Mouse (Mus musculus) hindbrain, embryonic 11.5 days (tissue): Measurements from ENCODE around the gene Pde4d. TPM values are rescaled to one million over a fixed set of nuclear protein-coding genes. Genes with fewer than 3 reads are reported as not detected.

Source experiments
- ATAC-seq: fragments of 200-750 bp; cut with Nextera tagmentation; 2 replicates; pipeline ENCODE4 v1.8.0; 2017; ENCODE audit warnings: mild to moderate bottlenecking, moderate TSS enrichment, moderate library complexity; ENCODE audit not compliant: low FRiP score
- DNase-seq: peaks from one replicate; pipeline ENCODE4 v3.0.0-alpha.2; 2015; ENCODE audit warnings: low spot score
- H3K27ac ChIP-seq: fragments of 300-500 bp; sonication (generic); 2 replicates; pipeline ENCODE4 v1.5.1; 2014; ENCODE audit warnings: mild to moderate bottlenecking, low read depth, low read length
- H3K27me3 ChIP-seq: fragments of 300-500 bp; sonication (generic); 2 replicates; pipeline ENCODE4 v1.6.1; 2014; ENCODE audit warnings: mild to moderate bottlenecking, low read length, moderate library complexity, mixed read lengths; ENCODE audit not compliant: control insufficient read depth, insufficient read depth
- H3K36me3 ChIP-seq: fragments of 300-500 bp; sonication (generic); 2 replicates; pipeline ENCODE4 v1.6.1; 2014; ENCODE audit warnings: mild to moderate bottlenecking, low read length, moderate library complexity, mixed read lengths; ENCODE audit not compliant: control insufficient read depth, insufficient read depth
- H3K4me1 ChIP-seq: fragments of 300-500 bp; sonication (generic); replicated peaks from 2 replicates; pipeline ENCODE4 v1.6.1; 2014; ENCODE audit warnings: low read length, mixed read lengths; ENCODE audit not compliant: control insufficient read depth, insufficient read depth
- H3K4me2 ChIP-seq: fragments of 300-500 bp; sonication (generic); replicated peaks from 2 replicates; pipeline ENCODE4 v1.6.1; 2014; ENCODE audit warnings: mild to moderate bottlenecking, low read depth, low read length
- H3K4me3 ChIP-seq: fragments of 300-500 bp; sonication (generic); 2 replicates; pipeline ENCODE4 v1.5.1; 2014; ENCODE audit warnings: low read depth, low read length
- H3K9ac ChIP-seq: fragments of 300-500 bp; sonication (generic); 2 replicates; pipeline ENCODE4 v1.6.1; 2014; ENCODE audit warnings: low read depth, low read length
- H3K9me3 ChIP-seq: fragments of 300-500 bp; sonication (generic); 2 replicates; pipeline ENCODE4 v1.6.1; 2016; ENCODE audit warnings: low read length; ENCODE audit not compliant: control insufficient read depth
- WGBS: fragments of 180-500 bp; shearing (Covaris S2); extraction: QIAGEN DNeasy Blood & Tissue Kit; methylation state at CpG from one replicate; pipeline ENCODE4 v1.1.7; 2014; 5-methylcytosine and 5-hydroxymethylcytosine counted together
- polyA plus RNA-seq: library from polyadenylated mRNA; unstranded; fragments of >200 nt; fragmentation: Nextera tagmentation; extraction: Ambion mirVana; gene quantifications from 2 replicates; pipeline ENCODE4 v1.2.1, GENCODE M21; 2014

Gene Pde4d
- polyA plus RNA-seq, 1 experiment from 2014 or later: 18.3 TPM

- 28% methylated on average over 8 of the region's 8 CpGs for WGBS
- Histone ChIP-seq H3K9ac (no peak overlapping the region), H3K27me3 (no peaks in the 10 kb centered on the region), H3K4me2 (no peak overlapping the region), H3K9me3 (no peaks in the 10 kb centered on the region), H3K36me3 (no peaks in the 10 kb centered on the region), H3K4me1 (no peaks in the 10 kb centered on the region), H3K4me3 (no peak overlapping the region), H3K27ac (no peak overlapping the region)
- DNase-seq: peak; percentile 57
- peak; percentile 53; the same call in 1 of the 2 replicates for ATAC-seq
Observed at GRCm38 (mm10) chr13:109228967-109229617, 779.3 kb downstream of the Pde4d start.

- 73% methylated on average over 17 of the region's 17 CpGs for WGBS
- ATAC-seq: 0 out of 2 replicates have a peak, but pooled peaks have one; percentile 7
- no peaks in the 10 kb centered on the region for H3K4me1 ChIP-seq
- H3K9ac ChIP-seq: no peak overlapping the region
- H3K36me3 ChIP-seq: no peaks in the 10 kb centered on the region
- H3K27ac ChIP-seq: no peak overlapping the region
- no peak for DNase-seq
- no peaks in the 10 kb centered on the region for H3K27me3 ChIP-seq
- H3K9me3 ChIP-seq: no peaks in the 10 kb centered on the region
- no peak overlapping the region for H3K4me2 ChIP-seq
- no peak overlapping the region for H3K4me3 ChIP-seq
Observed at GRCm38 (mm10) chr13:109229618-109230334, 780.0 kb downstream of the Pde4d start.

- Histone ChIP-seq H3K4me1 (no peaks in the 10 kb centered on the region), H3K9me3 (no peaks in the 10 kb centered on the region), H3K27me3 (no peaks in the 10 kb centered on the region), H3K4me2 (no peak overlapping the region), H3K9ac (no peak overlapping the region), H3K27ac (no peak overlapping the region), H3K4me3 (no peak overlapping the region), H3K36me3 (no peaks in the 10 kb centered on the region)
- 70% methylated on average over 11 of the region's 13 CpGs for WGBS
- DNase-seq: no peak
- ATAC-seq: no peak
Observed at GRCm38 (mm10) chr13:109230335-109230987, 780.7 kb downstream of the Pde4d start.

GRCm38 (mm10) chr13:109231848-109232460 lies 782.2 kb downstream of the Pde4d start:
- Histone ChIP-seq H3K27ac (no peak overlapping the region), H3K9ac (no peak overlapping the region), H3K4me1 (no peaks in the 10 kb centered on the region), H3K9me3 (no peaks in the 10 kb centered on the region), H3K27me3 (no peaks in the 10 kb centered on the region), H3K4me3 (no peak overlapping the region), H3K4me2 (no peak overlapping the region), H3K36me3 (no peaks in the 10 kb centered on the region)
- no peak for DNase-seq
- ATAC-seq: no peak
- 83% methylated on average over 18 of the region's 18 CpGs for WGBS

GRCm38 (mm10) chr13:109232531-109232930 lies 782.8 kb downstream of the Pde4d start:
- Histone ChIP-seq H3K9ac (no peak overlapping the region), H3K9me3 (no peaks in the 10 kb centered on the region), H3K4me1 (no peaks in the 10 kb centered on the region), H3K27me3 (no peaks in the 10 kb centered on the region), H3K4me2 (no peak overlapping the region), H3K4me3 (no peak overlapping the region), H3K27ac (no peak overlapping the region), H3K36me3 (no peaks in the 10 kb centered on the region)
- WGBS: 84% methylated on average over 5 of the region's 5 CpGs
- DNase-seq (no peak), ATAC-seq (no peak)

GRCm38 (mm10) chr13:109233911-109234613 lies 784.3 kb downstream of the Pde4d start:
- H3K27ac ChIP-seq: no peak overlapping the region
- no peak for DNase-seq
- WGBS: 51% methylated on average over 5 of the region's 5 CpGs

GRCm38 (mm10) chr13:109236047-109236446 lies 786.3 kb downstream of the Pde4d start:
- no peaks in the 10 kb centered on the region for H3K27me3 ChIP-seq
- ATAC-seq (no peak), DNase-seq (no peak)
- no peak overlapping the region for H3K4me3 ChIP-seq
- H3K4me2 ChIP-seq: no peak overlapping the region
- H3K9ac ChIP-seq: no peak overlapping the region
- no peak overlapping the region for H3K27ac ChIP-seq
- H3K4me1 ChIP-seq: no peaks in the 10 kb centered on the region
- H3K9me3 ChIP-seq: no peaks in the 10 kb centered on the region
- 80% methylated on average over 4 of the region's 4 CpGs for WGBS
- H3K36me3 ChIP-seq: no peaks in the 10 kb centered on the region

More at GRCm38 (mm10) chr13:109233911-109234613, 784.3 kb downstream of the Pde4d start:
- no peaks in the 10 kb centered on the region for H3K27me3 ChIP-seq
- ATAC-seq: no peak
- no peaks in the 10 kb centered on the region for H3K4me1 ChIP-seq
- no peak overlapping the region for H3K4me2 ChIP-seq
- no peak overlapping the region for H3K9ac ChIP-seq
- H3K4me3 ChIP-seq: no peak overlapping the region
- no peaks in the 10 kb centered on the region for H3K36me3 ChIP-seq
- no peaks in the 10 kb centered on the region for H3K9me3 ChIP-seq

- Histone ChIP-seq H3K4me2 (no peak overlapping the region), H3K4me3 (no peak overlapping the region), H3K27ac (no peak overlapping the region), H3K9me3 (no peaks in the 10 kb centered on the region), H3K36me3 (no peaks in the 10 kb centered on the region), H3K9ac (no peak overlapping the region), H3K27me3 (no peaks in the 10 kb centered on the region), H3K4me1 (no peaks in the 10 kb centered on the region)
- whole genome bisulfite sequencing: 65% methylated on average over 4 of the region's 4 CpGs
- no peak for ATAC-seq
- no peak for DNase-seq
Observed at GRCm38 (mm10) chr13:109238670-109239069, 788.9 kb downstream of the Pde4d start.
